Mouse (Mus musculus) splenic B cell, adult 2 months (primary cell): ENCODE data around the gene Celf6.
A peak's percentile ranks its signal among the peaks of the same experiment; 100 is the strongest.

ENCODE experiments used
- DNase-seq: peaks from one replicate; pipeline ENCODE4 v3.0.0-alpha.2; 2011; ENCODE audit warnings: low read depth, low spot score
- H3K27me3 ChIP-seq: 2 replicates; pipeline ENCODE4 v1.6.1; 2012; ENCODE audit warnings: mild to moderate bottlenecking, low read length, moderate library complexity, mixed read lengths; ENCODE audit not compliant: control insufficient read depth, poor library complexity, insufficient read depth, severe bottlenecking
- H3K36me3 ChIP-seq: 2 replicates; pipeline ENCODE4 v1.6.1; 2012; ENCODE audit warnings: mild to moderate bottlenecking, low read length, moderate library complexity, mixed read lengths; ENCODE audit not compliant: control insufficient read depth, poor library complexity, insufficient read depth, severe bottlenecking

Celf6 gene

DNA sequence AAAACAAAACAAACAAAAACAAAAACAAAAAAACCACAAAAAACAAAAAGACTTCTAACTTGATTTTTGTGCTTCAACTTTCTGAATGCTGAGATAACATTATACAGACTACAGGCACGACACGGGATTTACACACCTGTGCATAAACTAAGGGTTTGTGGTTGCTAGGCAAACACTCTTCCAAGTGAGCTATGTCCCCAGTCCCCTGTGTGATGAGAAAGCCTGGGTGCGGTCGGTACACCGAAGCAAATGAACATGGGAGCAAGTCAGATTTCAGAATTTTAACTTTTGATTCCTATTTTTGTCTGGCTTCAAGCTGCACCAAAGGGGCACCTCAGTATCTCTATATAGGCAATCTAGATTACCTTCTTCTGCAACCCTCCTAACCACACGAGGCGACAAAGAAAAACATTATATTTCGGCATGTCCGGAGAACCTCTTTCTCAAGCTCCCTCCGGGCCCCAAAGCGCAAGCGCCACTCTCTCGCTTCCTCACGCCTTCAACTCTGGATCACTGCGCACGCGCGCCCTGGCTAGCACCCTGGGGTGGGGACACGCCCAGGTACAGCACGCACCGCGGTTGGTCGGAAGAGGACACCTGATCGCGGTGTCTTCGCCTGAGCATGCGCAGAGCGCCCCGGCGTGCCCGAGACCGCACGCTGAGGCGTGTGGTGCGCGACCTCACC, 39.0 kb downstream of the Celf6 start, which contains the start of gene Parp6:
Parp6 (plus strand) TSS at position 663 of the 685 bp plus-strand sequence.
- DNase-seq = peak; percentile 100
- no peaks in the 10 kb centered on the region for H3K36me3 ChIP-seq
- H3K27me3 ChIP-seq = no peaks in the 10 kb centered on the region

DNA sequence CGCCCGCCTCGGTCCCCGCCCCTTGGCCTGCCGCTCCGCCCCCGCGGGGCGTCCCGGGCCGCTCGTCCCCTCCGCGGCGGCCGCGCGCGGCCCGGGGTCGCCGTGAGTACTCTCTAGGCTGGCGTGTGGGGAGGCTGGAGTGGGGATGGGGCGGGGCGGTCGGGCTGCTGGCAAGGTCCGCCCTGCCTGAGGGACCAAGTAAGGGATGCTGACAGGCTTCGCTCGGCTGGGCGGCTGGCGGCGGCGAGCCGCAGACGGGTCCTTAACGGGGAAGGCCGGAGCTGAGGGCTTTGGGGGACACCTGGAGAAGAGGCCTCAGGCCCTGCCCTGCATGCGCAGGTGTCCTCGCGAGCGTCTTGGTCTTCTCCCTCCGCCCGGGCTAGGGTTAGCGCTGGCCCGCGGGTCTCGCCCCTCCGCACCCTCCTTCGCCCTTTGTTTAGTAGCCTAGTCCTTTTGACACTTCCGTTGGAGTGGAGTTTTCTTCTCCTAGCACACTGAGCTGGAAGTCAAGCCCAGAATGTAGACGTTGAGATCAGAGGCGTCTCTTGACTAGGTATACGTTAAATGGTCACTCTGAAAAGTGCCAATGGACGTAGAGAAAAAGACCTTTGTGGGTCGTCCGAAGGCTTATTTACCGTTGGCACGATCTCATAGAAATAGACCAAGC, 39.7 kb downstream of the Celf6 start:
- no peaks in the 10 kb centered on the region for H3K36me3 ChIP-seq
- DNase-seq = no peak
- no peaks in the 10 kb centered on the region for H3K27me3 ChIP-seq

DNA sequence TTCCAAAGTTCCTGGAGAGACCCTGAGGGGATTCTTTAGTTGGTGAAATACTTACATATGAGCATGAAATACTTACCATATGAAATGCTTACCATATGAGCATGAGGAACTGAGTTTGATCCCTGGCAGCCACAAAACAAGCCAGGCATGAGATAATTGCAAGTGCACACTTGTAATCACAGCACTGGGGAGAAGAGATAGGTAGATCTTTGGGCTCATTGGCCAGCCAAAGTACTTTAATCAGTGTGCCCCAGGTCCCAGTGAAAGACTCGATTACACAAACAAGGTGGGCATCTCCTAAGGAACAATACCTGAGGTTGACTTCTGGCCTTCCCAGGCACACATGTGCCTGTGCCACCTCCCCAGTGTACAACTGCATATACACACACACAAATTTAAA, 60.7 kb downstream of the Celf6 start:
- DNase-seq = no peak
- Histone ChIP-seq H3K36me3 (peaks cover 14% of the 10 kb centered on the region), H3K27me3 (no peaks in the 10 kb centered on the region)

DNA sequence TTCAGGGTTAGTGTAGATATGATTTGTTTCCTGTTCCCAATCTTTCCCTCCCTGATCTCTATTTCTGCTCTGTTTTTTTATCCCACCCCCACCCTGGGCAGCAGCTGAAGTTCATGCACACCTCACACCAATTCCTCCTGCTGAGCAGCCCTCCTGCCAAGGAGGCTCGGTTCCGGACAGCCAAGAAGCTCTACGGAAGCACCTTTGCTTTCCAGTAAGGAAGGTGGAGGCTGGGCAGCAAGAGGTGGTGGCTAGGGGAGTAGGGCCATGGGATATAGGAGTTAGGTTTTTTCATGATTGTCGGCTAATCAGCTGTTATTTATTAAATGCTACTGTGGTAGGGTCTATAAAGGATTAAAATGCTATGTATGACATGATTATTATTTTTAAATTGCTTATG, 62.2 kb downstream of the Celf6 start:
- Histone ChIP-seq H3K36me3 (peaks cover 8% of the 10 kb centered on the region), H3K27me3 (no peaks in the 10 kb centered on the region)
- no peak for DNase-seq

DNA sequence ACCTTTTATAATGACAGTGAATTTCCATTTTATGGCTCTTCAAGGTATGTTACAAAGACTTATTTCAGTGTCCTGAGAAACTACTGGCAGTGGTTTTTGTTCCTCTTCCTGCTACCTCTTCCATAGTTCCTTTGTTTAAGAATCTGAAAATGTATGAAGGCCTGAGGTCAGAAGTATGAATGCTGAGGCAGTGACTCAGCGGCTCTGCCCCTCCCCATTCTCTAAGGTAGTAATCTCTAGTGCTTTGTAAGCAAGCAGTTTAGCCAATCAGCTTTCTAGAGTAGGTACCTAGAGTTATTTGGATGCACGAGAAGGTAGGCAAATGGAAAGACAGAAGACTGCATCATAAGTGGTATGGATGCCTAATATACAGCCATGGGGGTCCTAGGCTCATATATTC, 63.6 kb downstream of the Celf6 start:
- H3K27me3 ChIP-seq = no peaks in the 10 kb centered on the region
- no peak for DNase-seq
- peaks cover 7% of the 10 kb centered on the region for H3K36me3 ChIP-seq

DNA sequence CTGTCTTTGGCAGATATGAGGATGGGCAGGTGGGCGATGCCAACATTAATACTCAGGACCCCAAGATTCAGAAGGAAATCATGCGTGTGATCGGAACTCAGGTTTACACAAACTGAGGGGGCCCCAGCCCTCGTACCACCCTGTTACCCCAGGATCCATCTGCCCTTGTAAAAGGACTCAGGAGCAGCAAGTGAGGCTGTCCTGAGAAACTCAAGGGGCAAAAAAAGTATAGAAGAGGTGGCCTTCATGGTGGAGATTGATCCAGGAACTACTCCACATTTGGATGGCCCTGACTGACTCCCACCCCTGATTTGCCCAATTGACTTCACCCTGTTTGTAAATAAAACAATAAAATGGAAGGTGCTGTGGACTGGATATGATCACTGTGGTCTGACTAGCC, 72.2 kb downstream of the Celf6 start:
- DNase-seq = no peak
- H3K36me3 ChIP-seq = peaks cover 13% of the 10 kb centered on the region
- H3K27me3 ChIP-seq = no peaks in the 10 kb centered on the region

DNA sequence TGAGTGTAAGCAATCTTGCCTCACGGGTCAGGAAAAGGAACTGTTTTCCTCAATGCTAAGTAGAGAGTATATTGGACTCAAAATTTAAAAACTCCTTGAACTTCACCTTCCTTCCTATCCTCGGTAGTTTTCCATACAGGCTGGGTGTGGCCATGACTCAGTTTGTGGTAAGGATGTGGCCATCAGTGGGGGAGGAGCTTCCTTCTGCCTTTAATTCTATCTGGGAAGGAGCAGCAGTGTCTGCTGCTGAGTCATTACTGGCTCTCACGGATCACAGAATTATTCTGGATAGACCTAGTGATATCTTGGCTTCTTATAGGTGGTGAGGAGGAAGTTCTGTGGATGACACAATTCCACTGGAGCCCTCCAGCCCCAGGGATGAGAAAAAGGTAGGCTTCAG, 75.7 kb downstream of the Celf6 start:
- no peak for DNase-seq
- peaks cover 10% of the 10 kb centered on the region for H3K36me3 ChIP-seq

DNA sequence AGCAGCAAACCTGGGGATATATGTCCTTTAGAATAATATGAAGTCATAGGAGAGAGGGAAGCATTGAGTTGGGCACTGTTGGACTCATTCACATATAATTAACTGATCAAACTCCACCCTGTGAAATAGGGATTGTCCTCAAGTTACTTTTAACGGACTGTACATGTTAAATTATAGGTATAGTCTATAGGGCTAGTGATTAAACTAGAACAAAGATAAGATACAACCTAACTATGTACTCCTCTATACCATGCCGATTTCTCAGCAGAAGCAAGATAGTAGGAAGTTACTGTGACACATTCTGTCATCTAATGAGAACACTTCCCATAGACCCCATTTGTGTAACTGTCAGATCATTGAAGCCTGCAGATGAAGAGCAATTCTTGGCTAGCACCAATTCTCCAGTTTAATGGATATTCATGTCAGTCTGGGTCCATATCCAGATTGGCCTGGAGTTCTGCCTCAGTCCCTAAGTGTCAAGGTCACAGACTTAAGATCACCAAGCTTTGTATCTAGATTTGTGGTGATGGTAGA, 76.8 kb downstream of the Celf6 start:
- peaks cover 4% of the 10 kb centered on the region; the same call in 1 of the 2 replicates for H3K36me3 ChIP-seq
- no peaks in the 10 kb centered on the region for H3K27me3 ChIP-seq
- DNase-seq = no peak

More for the DNA sequence above, 75.7 kb downstream of the Celf6 start:
- H3K27me3 ChIP-seq = no peaks in the 10 kb centered on the region

DNA sequence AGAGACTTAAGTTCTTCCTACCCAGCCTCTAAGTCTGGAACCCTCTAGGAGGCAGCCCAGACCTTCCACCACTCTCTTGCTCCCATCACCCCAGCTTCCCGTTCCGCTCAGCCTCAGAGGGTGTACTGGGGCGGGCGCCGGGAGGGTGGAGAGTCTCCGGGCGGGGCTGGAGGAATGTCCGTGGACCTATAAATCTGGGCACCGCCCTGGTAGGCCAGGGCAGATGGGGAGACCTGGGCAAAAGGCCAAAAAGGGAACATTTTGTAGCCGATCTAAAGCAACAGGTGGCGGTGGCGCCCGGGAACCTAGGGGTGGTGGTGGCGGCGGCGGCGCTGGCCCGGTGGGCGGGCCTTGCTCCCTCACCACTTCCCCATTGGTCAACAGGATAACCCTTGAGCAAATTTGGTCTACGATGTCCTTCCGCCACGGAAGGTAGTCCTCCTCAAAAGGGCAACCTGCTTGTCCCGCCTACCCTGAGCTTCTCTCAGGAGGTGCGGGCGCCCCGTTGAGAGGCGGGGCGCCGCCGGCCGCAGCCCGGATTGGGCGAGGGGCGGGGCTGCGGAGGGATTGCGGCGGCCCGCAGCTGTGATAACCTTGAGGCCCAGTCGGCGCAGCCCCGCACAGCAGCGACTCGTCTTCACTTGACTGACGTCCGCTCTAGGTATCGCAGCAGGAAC, 78.4 kb downstream of the Celf6 start, which contains the start of gene Pkm:
Pkm (plus strand) TSS at position 411 of the 677 bp plus-strand sequence.
- DNase-seq = peak; percentile 100
- H3K36me3 ChIP-seq = no peaks in the 10 kb centered on the region; the same call in 1 of the 2 replicates

More for the DNA sequence above, 78.4 kb downstream of the Celf6 start, which contains the start of gene Pkm:
- no peaks in the 10 kb centered on the region for H3K27me3 ChIP-seq
